Mouse (Mus musculus): ENCODE data around the gene Gpr12. TPM values are rescaled to one million over a fixed set of nuclear protein-coding genes. Genes with fewer than 3 reads are reported as not detected.
"Not testable (repeated sequence)": the region's sequence is repeated elsewhere in the genome, so short reads cannot be mapped to it uniquely, and the experiment has no call there.

Gpr12 gene
- polyA plus RNA-seq, 1 experiment: 0.08 TPM

DNA sequence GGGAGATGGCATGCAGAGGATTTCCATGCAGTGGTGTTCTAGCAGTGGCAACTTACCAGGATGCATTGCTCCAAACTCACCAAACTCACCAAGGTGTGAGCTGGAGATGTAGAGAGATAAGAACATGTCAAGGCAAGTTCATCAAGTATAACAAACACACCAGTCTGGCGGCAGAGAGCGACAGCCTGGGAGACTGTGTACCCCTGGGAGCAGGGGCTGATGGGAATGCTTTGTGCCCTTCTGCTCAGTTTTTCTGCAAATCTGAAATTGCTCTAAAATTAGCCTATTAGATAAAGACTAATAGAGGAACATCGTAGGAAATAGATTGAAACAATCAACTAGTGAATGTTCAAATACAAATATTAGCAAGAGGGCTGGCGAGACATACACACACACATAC, 6.6 kb upstream of the Gpr12 start:
- DNase-seq: no peak
- Histone ChIP-seq H3K27me3 (ENCODE audit: control insufficient read depth, insufficient read depth, low read length) (no peaks in the 10 kb centered on the region), H3K36me3 (ENCODE audit: control insufficient read depth, insufficient read depth, low read length) (no peaks in the 10 kb centered on the region), H3K4me3 (ENCODE audit: control insufficient read depth, insufficient read depth, low read length) (no peak overlapping the region), H3K27ac (ENCODE audit: control insufficient read depth, insufficient read depth, low read length) (no peak overlapping the region), H3K4me1 (replicated peaks; ENCODE audit: control insufficient read depth, insufficient read depth, low read length) (no peaks in the 10 kb centered on the region; the same call in 1 of the 2 replicates)
- no peak for TF ChIP-seq POLR2A (IDR thresholded peaks at IDR 0.05; ENCODE audit: control insufficient read depth, extremely low read depth, insufficient read depth, low read length, poor library complexity)
- no peak for TF ChIP-seq CTCF (IDR thresholded peaks at IDR 0.05; ENCODE audit: borderline replicate concordance, control insufficient read depth, extremely low read depth, insufficient read depth, low read length, poor library complexity)
- WGBS: 96% methylated on average over 4 of the region's 4 CpGs

DNA sequence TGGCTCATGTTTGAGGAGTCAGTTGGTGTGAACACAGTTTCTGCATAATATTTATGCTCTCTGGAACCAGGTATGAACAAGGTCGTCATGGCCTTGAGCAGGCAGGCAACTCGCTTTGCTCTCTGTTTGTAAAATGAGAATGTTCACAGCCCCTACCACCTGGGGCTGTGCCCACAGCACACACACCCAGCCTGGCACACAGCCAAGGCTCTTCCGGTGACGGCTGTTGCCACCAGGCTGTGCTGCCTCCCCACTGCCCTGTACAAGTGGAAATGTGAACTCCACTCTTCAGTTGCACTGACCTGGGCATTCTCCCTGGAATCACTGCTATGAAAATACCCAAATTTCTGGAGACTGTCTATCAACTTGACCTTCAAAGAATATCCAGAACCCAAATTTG, 5.9 kb upstream of the Gpr12 start:
- Histone ChIP-seq H3K4me1 (replicated peaks; ENCODE audit: control insufficient read depth, insufficient read depth, low read length) (no peaks in the 10 kb centered on the region; the same call in 1 of the 2 replicates), H3K4me3 (ENCODE audit: control insufficient read depth, insufficient read depth, low read length) (no peak overlapping the region), H3K27ac (ENCODE audit: control insufficient read depth, insufficient read depth, low read length) (no peak overlapping the region), H3K36me3 (ENCODE audit: control insufficient read depth, insufficient read depth, low read length) (no peaks in the 10 kb centered on the region), H3K27me3 (ENCODE audit: control insufficient read depth, insufficient read depth, low read length) (no peaks in the 10 kb centered on the region)
- 36% methylated on average over 4 of the region's 4 CpGs for WGBS
- TF ChIP-seq POLR2A (IDR thresholded peaks at IDR 0.05; ENCODE audit: control insufficient read depth, extremely low read depth, insufficient read depth, low read length, poor library complexity): no peak
- no peak for TF ChIP-seq CTCF (IDR thresholded peaks at IDR 0.05; ENCODE audit: borderline replicate concordance, control insufficient read depth, extremely low read depth, insufficient read depth, low read length, poor library complexity)
- DNase-seq: no peak

DNA sequence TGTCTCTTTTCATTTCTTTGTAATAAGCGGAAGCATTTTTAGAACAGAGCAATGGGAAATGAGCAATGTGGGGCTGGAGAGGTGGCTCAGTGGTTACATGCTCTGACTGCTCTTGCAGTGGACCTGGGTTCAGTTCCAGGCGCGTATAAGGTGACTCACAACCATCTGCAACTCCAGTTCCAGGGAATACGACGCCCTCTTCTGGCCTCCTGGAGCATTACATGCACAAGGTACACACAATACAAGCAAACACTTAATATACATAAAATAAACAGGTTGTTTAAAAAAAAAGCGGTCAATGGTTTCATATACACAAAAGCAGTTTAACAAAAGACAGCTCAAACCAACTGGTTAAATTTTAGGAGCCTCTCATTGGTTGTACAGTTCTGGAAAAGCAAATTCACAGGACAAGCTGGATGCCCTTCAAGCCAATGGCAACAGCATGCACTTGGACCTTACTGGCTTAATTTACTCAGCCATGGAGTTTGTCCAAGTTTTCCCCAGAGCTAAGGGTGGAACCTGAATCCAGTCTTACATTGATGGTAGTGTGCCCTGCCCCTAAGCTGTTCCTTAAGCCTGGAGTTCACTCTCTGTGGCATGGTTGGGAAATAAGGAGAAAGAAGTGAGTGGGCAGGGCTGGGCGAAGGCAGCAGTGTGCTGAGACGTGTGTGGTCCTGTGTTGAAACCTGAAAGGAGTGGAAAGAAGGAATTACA, 1.5 kb upstream of the Gpr12 start:
- peaks cover 8% of the 10 kb centered on the region for H3K27me3 ChIP-seq (ENCODE audit: control insufficient read depth, insufficient read depth, low read length)
- no peaks in the 10 kb centered on the region for H3K36me3 ChIP-seq (ENCODE audit: control insufficient read depth, insufficient read depth, low read length)
- DNase-seq: no peak
- WGBS: 73% methylated on average over 8 of the region's 8 CpGs
- TF ChIP-seq CTCF (IDR thresholded peaks at IDR 0.05; ENCODE audit: borderline replicate concordance, control insufficient read depth, extremely low read depth, insufficient read depth, low read length, poor library complexity) (no peak), POLR2A (IDR thresholded peaks at IDR 0.05; ENCODE audit: control insufficient read depth, extremely low read depth, insufficient read depth, low read length, poor library complexity) (no peak)
- no peak overlapping the region for H3K27ac ChIP-seq (ENCODE audit: control insufficient read depth, insufficient read depth, low read length)
- H3K4me1 ChIP-seq (replicated peaks; ENCODE audit: control insufficient read depth, insufficient read depth, low read length): no peaks in the 10 kb centered on the region; the same call in 1 of the 2 replicates
- no peak overlapping the region for H3K4me3 ChIP-seq (ENCODE audit: control insufficient read depth, insufficient read depth, low read length)

DNA sequence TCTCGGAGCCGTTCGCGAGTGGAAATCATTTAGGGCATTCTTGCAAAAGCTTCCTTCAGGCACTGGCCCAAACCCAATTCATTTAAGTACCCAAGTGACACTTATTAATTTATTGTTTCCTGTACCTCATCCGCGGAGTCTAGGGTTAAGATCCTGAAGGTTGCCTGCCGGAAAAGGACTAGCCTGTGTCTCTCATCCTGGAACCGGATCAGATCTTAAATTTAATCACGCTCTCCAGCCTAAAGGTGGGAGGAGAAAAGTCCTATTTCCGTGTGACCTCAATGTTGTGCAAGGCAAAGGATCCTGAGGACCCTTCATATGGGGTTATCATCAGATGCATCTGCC, 240 bp upstream of the Gpr12 start:
- TF ChIP-seq POLR2A (IDR thresholded peaks at IDR 0.05; ENCODE audit: control insufficient read depth, extremely low read depth, insufficient read depth, low read length, poor library complexity) (no peak), CTCF (IDR thresholded peaks at IDR 0.05; ENCODE audit: borderline replicate concordance, control insufficient read depth, extremely low read depth, insufficient read depth, low read length, poor library complexity) (no peak)
- no peak for DNase-seq
- 3% methylated on average over 10 of the region's 10 CpGs for WGBS
- Histone ChIP-seq H3K27ac (ENCODE audit: control insufficient read depth, insufficient read depth, low read length) (no peak overlapping the region), H3K4me1 (replicated peaks; ENCODE audit: control insufficient read depth, insufficient read depth, low read length) (no peaks in the 10 kb centered on the region), H3K27me3 (ENCODE audit: control insufficient read depth, insufficient read depth, low read length) (peaks cover 8% of the 10 kb centered on the region), H3K4me3 (ENCODE audit: control insufficient read depth, insufficient read depth, low read length) (no peak overlapping the region), H3K36me3 (ENCODE audit: control insufficient read depth, insufficient read depth, low read length) (no peaks in the 10 kb centered on the region)

DNA sequence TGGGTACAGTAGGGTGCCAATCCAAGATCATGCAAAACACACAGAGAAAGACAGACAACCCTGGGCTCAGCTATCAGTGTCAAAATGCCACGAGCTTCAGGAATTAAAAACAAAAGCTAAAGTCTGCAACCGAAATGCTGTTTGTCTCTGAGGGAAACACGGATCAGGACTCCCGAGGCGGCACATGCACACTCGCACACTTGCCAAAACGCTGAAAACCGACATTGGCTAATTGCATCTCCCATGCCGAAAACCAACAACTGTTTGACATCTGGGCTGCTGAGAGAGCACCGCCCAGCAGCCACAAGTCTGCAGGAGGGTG, 922 bp downstream of the Gpr12 start:
- Histone ChIP-seq H3K4me1 (replicated peaks; ENCODE audit: control insufficient read depth, insufficient read depth, low read length) (no peaks in the 10 kb centered on the region), H3K27ac (ENCODE audit: control insufficient read depth, insufficient read depth, low read length) (no peak overlapping the region), H3K36me3 (ENCODE audit: control insufficient read depth, insufficient read depth, low read length) (no peaks in the 10 kb centered on the region), H3K27me3 (ENCODE audit: control insufficient read depth, insufficient read depth, low read length) (peaks cover 8% of the 10 kb centered on the region), H3K4me3 (ENCODE audit: control insufficient read depth, insufficient read depth, low read length) (no peak overlapping the region)
- TF ChIP-seq POLR2A (IDR thresholded peaks at IDR 0.05; ENCODE audit: control insufficient read depth, extremely low read depth, insufficient read depth, low read length, poor library complexity) (no peak), CTCF (IDR thresholded peaks at IDR 0.05; ENCODE audit: borderline replicate concordance, control insufficient read depth, extremely low read depth, insufficient read depth, low read length, poor library complexity) (no peak)
- DNase-seq: no peak
- 11% methylated on average over 10 of the region's 10 CpGs for WGBS

DNA sequence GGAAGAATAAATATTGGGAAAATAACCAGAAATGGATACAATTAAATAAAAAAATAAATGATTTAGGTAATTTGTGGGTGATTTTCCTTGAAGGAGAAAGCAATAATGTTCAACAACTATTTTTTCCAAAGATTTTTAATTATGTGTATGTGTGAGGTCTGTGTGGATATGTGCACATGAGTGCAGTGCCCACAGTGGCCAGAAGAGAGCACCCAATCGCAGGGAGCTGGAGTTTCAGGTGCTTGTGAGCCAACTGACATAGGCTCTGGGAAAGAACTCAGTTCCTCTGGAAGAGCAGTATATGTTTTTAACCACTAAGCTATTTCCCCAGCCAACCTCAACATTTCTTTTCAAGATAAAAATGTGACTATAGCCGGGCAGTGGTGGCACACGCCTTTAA, 8.4 kb downstream of the Gpr12 start:
- 91% methylated on average over 3 of the region's 3 CpGs for WGBS

DNA sequence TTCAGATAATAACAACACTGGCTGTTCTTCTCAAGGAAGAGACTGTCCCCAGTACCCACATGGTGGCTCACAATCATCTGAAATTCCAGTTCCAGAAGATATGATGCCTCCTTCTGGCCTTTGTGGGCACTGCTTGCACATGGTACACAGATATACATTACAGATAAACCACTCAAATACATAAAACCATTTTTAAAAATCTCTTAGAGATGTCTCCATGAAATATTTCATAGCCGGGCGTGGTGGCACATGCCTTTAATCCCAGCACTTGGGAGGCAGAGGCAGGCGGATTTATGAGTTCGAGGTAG, 12.3 kb downstream of the Gpr12 start:
- H3K27ac ChIP-seq (ENCODE audit: control insufficient read depth, insufficient read depth, low read length); H3K4me1 ChIP-seq (replicated peaks; ENCODE audit: control insufficient read depth, insufficient read depth, low read length); H3K27me3 ChIP-seq (ENCODE audit: control insufficient read depth, insufficient read depth, low read length); H3K36me3 ChIP-seq (ENCODE audit: control insufficient read depth, insufficient read depth, low read length); H3K4me3 ChIP-seq (ENCODE audit: control insufficient read depth, insufficient read depth, low read length); DNase-seq: not testable (repeated sequence)
- WGBS: 97% methylated on average over 4 of the region's 4 CpGs

More for the DNA sequence above, 8.4 kb downstream of the Gpr12 start:
- H3K27ac ChIP-seq (ENCODE audit: control insufficient read depth, insufficient read depth, low read length): no peak overlapping the region
- H3K36me3 ChIP-seq (ENCODE audit: control insufficient read depth, insufficient read depth, low read length): no peaks in the 10 kb centered on the region
- no peak for DNase-seq
- no peaks in the 10 kb centered on the region for H3K27me3 ChIP-seq (ENCODE audit: control insufficient read depth, insufficient read depth, low read length)
- no peak overlapping the region for H3K4me3 ChIP-seq (ENCODE audit: control insufficient read depth, insufficient read depth, low read length)
- no peaks in the 10 kb centered on the region for H3K4me1 ChIP-seq (replicated peaks; ENCODE audit: control insufficient read depth, insufficient read depth, low read length)
- TF ChIP-seq CTCF (IDR thresholded peaks at IDR 0.05; ENCODE audit: borderline replicate concordance, control insufficient read depth, extremely low read depth, insufficient read depth, low read length, poor library complexity) (no peak), POLR2A (IDR thresholded peaks at IDR 0.05; ENCODE audit: control insufficient read depth, extremely low read depth, insufficient read depth, low read length, poor library complexity) (no peak)

DNA sequence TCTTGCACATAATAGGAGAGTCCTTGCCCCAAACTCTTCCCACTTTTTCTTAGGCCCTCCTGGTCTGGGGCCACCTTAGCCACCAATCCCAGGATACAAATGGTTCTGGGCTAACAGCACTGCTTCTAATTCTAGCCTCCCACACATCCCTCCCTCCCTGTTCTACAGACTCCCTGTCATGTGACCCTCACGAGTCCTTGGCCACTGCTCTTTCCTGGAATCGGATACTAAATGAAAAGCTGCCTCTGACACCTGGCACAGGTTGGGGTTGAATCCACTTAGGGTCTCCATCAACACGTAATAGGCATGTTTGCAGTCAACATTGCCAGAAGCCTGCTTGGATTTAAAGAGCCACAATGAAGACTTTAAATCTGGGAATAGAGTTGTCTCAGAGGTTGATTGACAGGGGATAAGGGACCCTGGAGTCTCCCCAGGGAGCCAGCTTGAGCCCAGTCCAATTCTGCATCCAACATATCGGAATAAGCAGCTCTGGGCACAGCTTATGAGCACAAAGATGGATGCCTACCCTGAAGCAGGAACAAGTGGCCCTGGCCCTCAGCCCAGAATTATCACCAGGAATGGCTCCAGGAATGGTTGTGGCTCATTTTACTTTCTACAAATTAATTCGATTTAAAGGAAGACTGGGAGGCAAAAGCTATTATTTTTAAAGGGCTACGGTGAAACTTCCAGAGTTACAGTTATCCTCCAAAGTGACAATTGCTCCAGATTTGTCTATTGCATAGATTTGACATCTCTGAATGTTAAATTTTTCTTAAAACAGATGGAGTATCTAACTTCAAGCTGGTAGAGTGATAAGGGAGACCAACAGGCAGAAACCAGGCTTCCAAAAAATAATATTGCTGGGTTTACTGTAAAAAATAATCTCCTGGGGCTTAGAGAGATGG, 13.0 kb downstream of the Gpr12 start:
- DNase-seq: not testable (repeated sequence)
- 85% methylated on average over 6 of the region's 6 CpGs for WGBS

DNA sequence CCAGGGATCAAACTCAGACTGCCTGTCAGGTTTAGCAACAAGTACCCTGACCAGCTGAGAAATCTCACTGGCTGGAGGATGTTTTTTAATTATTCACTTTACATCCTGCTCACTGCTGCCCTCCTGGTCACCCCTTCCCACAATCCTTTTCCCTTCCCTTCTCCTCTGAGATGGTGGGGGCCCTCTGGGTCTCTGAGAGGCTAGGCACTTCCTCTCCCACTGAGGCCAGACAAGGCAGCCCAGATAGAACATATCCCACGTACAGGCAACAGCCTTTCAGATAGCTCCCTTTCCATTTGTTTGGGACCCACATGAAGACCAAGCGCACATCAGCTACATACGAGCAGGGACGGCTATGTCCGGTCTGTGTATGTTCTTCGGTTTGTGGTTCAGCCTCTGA, 14.9 kb downstream of the Gpr12 start:
- H3K4me3 ChIP-seq (ENCODE audit: control insufficient read depth, insufficient read depth, low read length); H3K36me3 ChIP-seq (ENCODE audit: control insufficient read depth, insufficient read depth, low read length); H3K27me3 ChIP-seq (ENCODE audit: control insufficient read depth, insufficient read depth, low read length); H3K4me1 ChIP-seq (replicated peaks; ENCODE audit: control insufficient read depth, insufficient read depth, low read length); DNase-seq; H3K27ac ChIP-seq (ENCODE audit: control insufficient read depth, insufficient read depth, low read length): not testable (repeated sequence)
- whole genome bisulfite sequencing: 67% methylated on average over 6 of the region's 6 CpGs

More for the DNA sequence above, 13.0 kb downstream of the Gpr12 start:
- not testable (repeated sequence) for H3K36me3 ChIP-seq (ENCODE audit: control insufficient read depth, insufficient read depth, low read length); H3K4me1 ChIP-seq (replicated peaks; ENCODE audit: control insufficient read depth, insufficient read depth, low read length); H3K27ac ChIP-seq (ENCODE audit: control insufficient read depth, insufficient read depth, low read length); H3K27me3 ChIP-seq (ENCODE audit: control insufficient read depth, insufficient read depth, low read length); H3K4me3 ChIP-seq (ENCODE audit: control insufficient read depth, insufficient read depth, low read length)
